Mouse (Mus musculus): ENCODE data around the gene Sardh.

Sardh gene

GRCm38 (mm10) chr2:27166999-27167398 is 81.1 kb downstream of the Sardh start:
- peak; percentile 65; the same call in 1 of the 2 replicates for ATAC-seq (ENCODE audit: low TSS enrichment)

GRCm38 (mm10) chr2:27166074-27166473 is 82.1 kb downstream of the Sardh start:
- no peak for ATAC-seq (ENCODE audit: low TSS enrichment)

- ATAC-seq (ENCODE audit: low TSS enrichment) = peak; percentile 45; the same call in 1 of the 2 replicates
Observed at GRCm38 (mm10) chr2:27164796-27165590, 83.1 kb downstream of the Sardh start, which contains the start of gene Dbh. Gene Dbh, plus strand, starts transcription at chr2:27165233.

GRCm38 (mm10) chr2:27163851-27164250 is 84.3 kb downstream of the Sardh start:
- ATAC-seq (ENCODE audit: low TSS enrichment) = peak; percentile 66

GRCm38 (mm10) chr2:27162656-27163055 is 85.5 kb downstream of the Sardh start:
- ATAC-seq (ENCODE audit: low TSS enrichment) = no peak

GRCm38 (mm10) chr2:27161526-27161925 is 86.6 kb downstream of the Sardh start:
- no peak for ATAC-seq (ENCODE audit: low TSS enrichment)

- no peak for ATAC-seq (ENCODE audit: low TSS enrichment)
Observed at GRCm38 (mm10) chr2:27156596-27156995, 91.5 kb downstream of the Sardh start.

- no peak for ATAC-seq (ENCODE audit: low TSS enrichment)
Observed at GRCm38 (mm10) chr2:27154466-27155185, 93.5 kb downstream of the Sardh start.

GRCm38 (mm10) chr2:27149457-27149856 is 98.7 kb downstream of the Sardh start:
- peak; percentile 38; the same call in 1 of the 2 replicates for ATAC-seq (ENCODE audit: low TSS enrichment)

- no peak for ATAC-seq (ENCODE audit: low TSS enrichment)
Observed at GRCm38 (mm10) chr2:27146840-27147239, 101.3 kb downstream of the Sardh start.

- ATAC-seq (ENCODE audit: low TSS enrichment) = peak; percentile 53; the same call in 1 of the 2 replicates
Observed at GRCm38 (mm10) chr2:27144957-27145356, 103.2 kb downstream of the Sardh start.

- peak; percentile 74 for ATAC-seq (ENCODE audit: low TSS enrichment)
Observed at GRCm38 (mm10) chr2:27141950-27142693, 106.0 kb downstream of the Sardh start, which contains the start of gene Fam163b. Gene Fam163b, minus strand, starts transcription at chr2:27142491.

Measured in frontal cortex, adult (tissue).